Mouse (Mus musculus): Measurements from ENCODE around the gene Slc17a3.

Slc17a3 gene

DNA sequence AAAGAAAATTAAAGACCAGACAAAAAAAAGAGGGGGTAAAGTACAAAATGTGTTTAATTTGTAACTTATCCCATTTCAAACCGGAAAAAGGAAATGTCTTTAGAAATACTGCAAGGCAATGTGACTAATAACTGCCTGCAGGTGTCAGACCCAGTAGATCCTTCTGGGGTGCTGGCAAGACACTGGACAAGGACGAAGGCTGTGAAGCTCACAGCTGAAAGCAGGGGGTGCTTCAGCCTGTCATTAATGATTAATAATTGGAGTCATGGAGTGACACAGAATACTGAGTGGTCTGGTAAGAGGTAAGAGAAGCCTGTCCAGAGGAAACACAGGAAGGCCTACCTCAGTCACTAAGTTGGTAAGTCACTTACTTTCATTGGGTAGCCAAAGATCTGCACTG lies at the start of gene Slc17a3:
Gene Slc17a3 (plus strand): TSS at position 127 of the 400 bp plus-strand sequence.
- DNase-seq, result peak; percentile 49 to 84

DNA sequence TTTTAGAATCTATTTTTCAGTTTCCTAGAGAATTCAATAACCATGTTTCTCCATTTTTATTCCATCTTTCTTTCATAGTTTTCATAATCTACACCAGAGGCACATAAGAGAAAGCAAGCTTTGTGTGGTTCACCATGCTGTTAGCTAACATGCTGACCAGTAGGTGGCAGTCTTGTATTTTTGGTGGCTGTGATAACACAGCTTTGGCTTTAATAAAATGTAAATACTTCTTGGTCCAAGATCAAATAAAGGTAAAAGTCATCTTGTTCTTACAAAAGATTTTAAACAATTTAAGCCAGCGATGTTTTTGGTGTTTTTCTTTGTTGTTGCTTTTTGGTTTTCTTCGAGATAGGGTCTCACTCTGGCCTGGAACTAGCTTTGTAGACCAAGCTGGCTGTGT lies 46.7 kb upstream of the Slc17a3 start:
- peak; percentile 42 to 67 for DNase-seq

DNA sequence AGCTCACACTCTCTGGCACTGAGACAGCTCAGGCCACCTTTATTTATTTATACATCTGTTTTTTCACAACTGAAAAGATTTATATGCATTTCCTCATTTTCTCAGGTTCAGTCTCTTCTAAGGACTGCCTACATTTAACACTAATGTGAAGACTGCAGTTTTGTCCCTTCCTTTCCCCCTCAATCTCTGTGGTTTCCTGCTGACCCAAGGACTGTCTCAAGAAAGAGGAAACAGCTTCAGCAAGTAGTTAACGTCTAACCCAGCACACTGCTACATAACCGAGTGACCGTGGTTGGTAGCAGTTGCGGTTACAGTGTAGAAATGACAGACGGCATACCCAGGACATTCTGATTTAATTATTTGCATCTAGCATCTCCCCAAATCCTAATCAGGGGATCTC lies 39.8 kb upstream of the Slc17a3 start:
- no peak for DNase-seq

DNA sequence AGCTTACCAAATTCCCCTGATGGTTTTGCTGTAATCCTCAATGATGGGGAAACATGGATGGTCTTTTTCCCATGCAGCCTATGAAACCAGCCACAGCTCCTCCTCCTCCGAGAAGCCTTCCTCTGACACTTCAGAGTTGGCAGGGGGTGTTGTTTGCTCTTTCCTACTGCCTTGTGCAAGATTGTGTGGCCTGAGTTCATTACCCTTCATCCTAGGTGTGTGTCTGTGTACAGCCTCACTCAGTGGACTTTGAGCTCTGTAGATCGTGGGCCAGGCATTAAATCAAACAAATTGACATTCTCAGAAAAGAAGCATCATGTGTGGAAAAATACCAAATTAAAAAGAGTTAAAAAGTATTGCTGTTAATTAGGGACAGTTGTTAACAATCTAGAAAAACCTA lies 34.7 kb upstream of the Slc17a3 start:
- DNase-seq, result no peak

DNA sequence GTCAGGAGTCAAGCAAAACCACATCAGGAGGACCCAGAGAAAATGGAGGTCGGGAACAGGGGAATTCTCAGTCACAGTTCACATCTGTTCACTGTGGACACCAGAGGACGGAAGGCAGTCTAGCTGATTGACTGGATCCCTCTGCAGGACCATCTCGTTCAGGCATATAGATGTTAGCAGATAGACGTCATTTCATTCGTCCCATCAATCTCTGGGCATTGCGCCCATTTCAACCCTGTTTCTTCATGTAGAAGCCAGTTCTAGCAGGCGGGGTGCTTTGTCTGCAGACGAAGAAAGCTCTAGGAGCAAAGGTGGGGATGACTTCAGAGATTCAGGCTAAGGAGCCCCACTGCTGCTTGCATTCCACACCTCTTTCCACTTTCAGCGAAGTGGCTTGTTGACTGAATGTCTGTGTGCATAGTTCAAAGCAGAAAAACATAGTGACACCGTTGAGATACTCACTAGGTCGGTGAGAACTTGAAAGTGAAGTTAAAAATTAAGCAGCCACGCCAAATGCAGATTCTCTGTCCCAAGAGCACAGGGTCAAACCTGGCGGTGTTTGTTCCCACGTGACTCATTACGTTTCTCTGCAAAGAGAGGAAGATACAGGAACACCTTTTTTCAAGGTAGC lies 32.7 kb upstream of the Slc17a3 start, which contains the start of gene Slc17a2:
Gene Slc17a2 (plus strand): TSS at position 572 of the 631 bp plus-strand sequence.
- DNase-seq, result peak; percentile 26 to 46

DNA sequence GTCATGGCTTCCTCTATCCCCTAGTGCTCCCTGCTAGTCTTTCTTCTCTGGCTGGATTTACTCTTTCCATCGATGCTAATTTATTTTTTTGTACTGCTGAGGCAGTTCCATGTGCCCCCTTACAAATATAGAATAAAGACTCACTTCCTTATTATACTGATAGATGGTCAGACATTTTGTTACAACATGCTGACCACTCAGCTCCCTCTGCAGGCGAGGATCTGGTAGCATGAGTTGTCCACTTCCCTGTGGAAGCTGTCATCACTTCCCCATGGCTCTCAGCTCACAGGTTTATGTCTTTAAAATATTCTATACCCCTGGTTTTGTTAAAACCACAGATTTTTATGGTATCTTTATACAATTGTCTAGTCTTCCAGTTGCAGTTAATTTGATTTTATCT lies 23.1 kb upstream of the Slc17a3 start:
- no peak for DNase-seq

DNA sequence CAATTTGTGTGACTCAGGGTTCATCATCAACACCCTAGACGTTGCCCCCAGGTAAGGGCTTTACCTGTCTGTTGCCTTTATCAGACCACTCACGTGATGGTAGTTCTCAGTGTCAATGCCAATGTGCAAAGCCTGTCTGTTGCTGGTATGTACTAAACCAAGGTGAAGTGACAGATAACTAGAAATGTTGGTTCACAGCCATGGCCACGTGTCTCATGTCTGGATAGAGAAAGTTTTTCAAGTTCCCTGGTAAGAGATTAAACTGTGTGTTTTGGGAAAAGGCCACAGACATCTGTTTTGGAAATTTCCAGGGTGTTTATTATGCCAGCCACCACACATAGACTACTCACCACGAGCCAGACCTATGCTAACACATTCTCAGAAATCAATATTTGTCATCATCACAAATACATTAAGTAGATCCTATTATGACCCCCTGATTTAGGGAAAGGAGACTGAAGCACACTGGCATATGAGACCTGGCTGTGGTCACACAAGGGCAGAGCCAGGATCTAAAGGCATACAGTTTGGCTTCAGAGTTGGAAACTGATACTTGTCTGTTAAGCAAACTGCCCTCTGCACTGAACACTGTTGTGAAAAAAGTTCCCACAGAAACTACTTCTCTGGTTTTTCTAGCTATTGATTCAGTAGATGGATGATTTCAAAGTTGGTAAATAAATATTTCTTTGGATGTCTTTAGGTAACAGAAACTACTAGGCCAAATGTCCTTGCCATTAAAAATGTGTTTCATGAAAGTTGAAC lies 18.9 kb upstream of the Slc17a3 start:
- no peak for DNase-seq

DNA sequence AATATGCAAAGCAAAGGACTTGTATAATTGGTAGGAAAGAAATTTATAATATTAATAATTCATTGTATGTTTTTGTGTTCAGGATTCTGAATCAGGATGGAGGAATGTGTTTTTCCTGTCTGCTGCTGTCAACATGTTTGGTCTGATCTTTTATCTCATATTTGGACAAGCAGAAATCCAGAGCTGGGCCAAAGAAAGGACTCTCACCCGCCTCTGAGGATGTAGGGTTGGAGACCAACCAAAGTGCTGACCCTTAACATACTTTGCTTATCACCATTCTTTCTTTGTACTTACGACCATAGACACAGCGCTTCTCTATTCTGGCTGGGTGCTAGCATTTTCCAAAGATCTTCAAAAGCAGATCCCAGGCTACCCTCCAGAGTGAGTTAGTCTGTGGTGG lies 17.0 kb upstream of the Slc17a3 start:
- DNase-seq, result no peak

DNA sequence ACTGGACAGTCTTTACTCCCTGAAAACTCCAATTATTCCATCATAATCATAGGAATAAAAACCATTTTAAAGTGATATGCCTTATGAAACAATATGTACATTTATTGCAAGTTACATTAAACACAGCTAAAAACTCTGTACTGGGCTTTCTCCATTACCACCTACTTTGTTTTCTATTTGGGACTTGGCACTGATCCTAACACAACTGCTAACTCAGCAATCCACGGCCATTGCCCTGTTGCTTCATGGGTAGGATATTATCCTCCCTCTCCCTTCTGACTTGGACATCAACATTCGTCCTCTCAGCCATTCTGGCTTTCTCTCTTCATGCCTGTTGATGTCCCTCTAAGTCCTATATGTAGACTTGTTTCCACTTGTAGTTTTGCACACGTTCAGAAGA lies 12.6 kb upstream of the Slc17a3 start:
- DNase-seq, result no peak

DNA sequence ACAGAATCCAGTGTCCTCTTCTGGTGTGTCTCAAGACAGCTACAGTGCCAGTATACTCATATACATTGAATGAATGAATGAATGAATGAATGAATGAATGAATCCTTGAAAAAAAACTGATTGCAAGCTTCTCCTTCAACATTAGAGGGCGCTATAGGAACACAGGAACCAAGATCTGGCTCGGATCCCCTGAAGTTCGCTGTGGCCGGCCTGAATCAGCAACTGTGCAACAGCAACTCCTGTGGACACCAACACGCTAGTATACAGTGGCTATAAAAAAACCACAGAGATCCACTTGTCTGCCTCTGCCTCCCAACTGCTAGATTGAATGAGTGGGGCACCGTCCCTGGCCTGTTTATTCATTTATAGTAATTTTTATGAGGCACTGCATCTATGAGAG lies 6.2 kb upstream of the Slc17a3 start:
- peak; percentile 62 to 69 for DNase-seq

DNA sequence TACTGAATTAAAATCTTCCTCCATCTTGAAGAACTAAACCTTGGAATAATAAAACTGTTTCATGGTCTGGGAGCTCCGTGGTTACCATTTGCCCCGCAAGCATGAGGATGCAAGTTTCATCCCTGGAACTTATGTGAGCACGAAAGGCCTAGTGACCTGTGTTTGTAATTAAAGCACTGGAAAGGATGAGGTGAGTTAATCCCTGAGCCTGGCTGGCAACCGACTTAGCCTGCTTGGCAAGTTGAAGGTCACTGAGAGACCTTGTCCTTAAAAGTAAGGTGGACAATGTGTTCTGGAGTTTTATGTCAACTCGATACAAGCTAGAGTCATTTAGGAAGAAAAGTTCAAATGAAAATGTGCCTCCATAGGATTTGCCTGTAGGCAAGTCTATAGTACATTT lies 4.4 kb upstream of the Slc17a3 start:
- peak; percentile 33 to 70 for DNase-seq

DNA sequence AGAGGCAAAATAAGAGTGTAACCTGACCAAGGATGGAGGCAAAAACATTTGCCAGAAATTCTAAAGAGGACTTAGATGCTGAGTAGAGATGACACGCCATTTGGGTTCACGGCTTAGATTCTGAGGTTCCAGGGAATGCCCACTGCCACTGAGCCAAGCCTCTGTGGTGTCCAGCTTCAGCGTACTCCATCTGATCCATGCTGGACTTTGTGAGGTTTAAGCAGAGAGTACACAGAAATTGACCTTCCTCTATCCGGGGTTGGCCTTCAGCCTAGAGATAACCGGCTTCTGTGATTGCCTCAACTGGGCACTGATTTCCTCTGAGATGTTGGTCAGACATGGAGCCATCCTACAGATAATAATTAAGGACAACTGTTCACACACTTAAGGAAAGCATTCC lies 2.6 kb upstream of the Slc17a3 start:
- DNase-seq, result no peak

DNA sequence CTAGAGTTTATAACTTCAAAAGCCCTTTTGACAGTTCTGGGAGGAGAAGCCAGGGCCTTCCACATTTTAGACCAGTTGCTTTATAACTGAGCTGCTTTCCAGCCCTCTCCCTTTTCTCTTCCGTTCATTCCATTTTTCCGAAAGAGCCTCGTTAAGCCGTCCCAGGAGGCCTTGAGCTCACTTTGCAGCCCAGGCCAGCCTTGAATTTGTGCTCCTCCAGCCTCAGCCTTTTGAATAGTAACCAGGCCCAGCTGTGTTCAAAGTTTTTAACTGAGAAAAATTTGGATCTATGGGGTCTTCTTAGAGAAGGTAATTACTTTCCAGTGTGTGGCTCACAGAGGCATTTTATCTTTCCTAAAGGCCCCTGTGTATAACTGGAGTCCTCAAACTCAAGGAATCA lies 6.6 kb downstream of the Slc17a3 start:
- no peak for DNase-seq

DNA sequence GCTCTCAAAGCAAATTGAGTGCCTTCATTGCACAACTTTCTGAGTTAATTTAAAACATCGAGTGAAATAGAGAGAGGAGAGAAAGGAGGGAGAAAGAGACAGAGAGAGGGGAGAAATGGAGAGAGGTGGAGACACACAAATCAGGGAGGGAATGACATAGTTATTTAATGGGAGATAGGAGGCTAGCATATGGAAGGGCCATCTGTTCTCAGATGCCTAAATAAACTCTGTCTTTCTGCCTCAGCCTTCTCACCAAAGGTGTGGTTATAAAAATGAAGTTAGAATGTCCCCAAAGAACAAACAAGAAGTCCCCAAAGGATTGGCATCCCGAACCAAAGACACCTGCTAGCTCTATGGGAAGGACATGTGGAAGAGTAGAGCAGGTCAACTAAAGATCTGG lies 10.1 kb downstream of the Slc17a3 start:
- DNase-seq, result no peak

DNA sequence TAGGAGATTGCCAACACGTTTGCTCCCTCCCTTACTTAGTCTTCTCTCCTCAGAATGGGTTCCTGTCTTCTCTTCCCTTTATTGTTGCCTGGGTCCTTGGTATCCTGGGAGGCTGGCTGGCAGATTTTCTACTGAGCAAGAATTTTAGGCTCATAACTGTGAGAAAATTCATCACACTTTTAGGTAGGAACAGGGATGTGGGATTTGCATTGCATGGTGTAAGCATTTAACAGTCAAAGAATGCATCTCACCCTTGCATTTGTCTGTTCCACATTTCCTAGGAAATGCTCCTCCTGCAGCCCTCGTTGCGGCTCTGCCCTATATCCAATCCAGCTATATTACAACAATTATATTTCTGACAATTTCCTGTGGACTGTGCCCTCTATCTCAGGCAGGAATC lies 17.2 kb downstream of the Slc17a3 start:
- no peak for DNase-seq

DNA sequence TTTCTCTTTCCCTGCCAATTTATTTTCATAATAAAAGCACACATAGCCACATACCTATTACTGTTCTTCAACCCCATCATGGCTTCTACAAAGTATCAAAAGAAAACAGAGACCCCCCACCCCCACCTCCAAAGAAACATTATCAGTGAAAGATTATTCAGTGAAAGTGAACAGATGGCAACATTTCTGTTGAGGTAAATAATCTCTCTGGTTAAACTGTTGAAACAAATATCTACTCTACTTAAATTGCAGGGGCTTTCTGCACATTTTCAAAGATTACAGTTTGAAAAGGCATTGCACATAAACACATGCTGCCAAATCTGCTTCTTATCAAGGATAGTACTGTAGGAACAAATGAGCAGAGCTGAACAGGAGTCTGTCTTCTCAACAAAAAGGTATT lies 22.6 kb downstream of the Slc17a3 start:
- no peak for DNase-seq

DNA sequence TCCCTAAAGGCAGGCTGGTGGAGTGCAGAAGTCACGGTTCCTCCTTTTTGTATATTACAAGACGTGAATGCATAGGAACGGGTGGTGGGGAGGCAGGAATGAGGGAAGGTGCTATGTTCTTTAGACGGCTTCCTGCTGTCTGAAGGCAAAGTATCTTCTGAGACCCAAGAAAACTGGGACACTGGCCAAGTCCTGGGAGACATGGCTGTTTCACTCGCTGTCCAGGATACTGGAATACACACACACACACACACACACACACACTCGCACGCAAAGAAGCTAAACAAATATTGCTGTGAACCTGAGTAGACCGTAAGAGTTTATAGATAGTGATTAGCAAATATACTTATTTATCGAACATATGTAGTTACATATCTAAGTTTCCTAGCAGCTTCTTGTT lies 25.5 kb downstream of the Slc17a3 start:
- DNase-seq, result peak; percentile 49 to 55

DNA sequence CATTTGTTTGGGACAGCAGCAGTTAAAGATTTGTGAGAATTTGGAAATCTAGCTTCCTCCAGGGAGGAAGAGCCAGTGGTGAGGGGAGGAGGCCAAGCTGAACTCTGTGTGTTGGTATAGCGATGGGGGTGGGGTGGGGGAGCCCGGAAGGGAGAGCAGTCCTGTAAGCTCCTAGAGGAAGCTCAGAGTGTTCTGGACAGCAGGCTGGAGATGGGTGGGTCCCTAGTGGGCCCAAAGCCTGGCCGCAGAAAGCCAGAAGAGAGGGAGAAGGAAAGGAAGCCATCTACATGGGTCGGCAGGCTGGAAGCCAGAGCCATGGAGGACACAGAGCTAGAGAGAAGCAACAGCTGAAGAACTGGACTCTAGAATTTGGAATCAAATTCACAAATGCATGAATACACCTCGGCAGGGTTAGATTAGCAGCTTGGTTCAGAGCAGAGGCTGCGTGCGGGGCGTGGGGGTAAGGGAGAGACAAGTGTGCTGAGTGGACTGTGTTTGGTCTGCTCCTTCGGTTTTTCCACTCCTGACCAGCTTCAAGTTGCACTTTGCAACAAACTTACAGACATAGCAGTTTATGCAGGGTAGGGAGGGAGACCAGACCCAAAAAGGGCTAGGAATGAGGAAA lies 27.0 kb downstream of the Slc17a3 start:
- DNase-seq, result peak in 1 of 2 experiments; percentile 55

DNA sequence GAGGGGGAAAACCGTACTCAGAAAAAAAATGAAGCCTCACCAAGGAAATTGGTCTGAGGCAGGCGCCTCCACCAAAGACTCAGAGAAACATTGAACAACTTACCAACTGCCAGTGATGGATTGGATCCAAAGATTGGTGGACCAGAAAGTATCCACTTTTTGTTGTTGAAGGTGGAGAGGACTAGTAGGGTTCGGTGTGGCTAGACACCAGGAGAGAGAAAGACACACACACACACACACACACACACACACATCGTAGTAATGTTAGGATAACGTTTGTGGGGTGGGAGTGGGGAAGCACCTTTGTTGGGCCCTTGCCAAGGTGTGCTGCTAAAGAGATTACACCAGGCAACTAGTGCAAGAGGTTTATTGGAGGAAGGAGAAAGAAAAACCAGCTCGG lies 27.8 kb downstream of the Slc17a3 start:
- peak; percentile 57 to 63 for DNase-seq

DNA sequence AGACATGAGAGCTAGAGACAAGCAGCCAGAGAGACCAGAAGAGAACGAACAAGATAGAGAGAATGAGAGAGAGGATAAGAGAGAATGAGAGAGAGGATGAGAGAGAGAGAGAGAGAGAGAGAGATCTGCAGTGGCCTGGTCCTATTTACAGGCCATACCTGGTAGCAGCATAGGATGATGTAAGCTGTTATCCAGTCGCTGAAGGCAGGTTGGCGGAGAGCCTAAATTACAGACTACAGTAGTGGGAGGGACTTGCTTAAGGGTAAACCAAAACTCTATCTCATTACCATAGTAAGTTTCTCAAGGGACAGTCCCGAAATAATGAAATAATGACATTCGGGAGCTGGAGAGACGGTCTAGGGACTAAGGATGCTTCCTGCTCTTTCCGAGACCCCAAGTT lies 28.2 kb downstream of the Slc17a3 start, which contains the start of gene Slc17a1:
Gene Slc17a1 (plus strand): TSS at position 346 of the 400 bp plus-strand sequence.
- DNase-seq, result peak; percentile 67 to 81

DNA sequence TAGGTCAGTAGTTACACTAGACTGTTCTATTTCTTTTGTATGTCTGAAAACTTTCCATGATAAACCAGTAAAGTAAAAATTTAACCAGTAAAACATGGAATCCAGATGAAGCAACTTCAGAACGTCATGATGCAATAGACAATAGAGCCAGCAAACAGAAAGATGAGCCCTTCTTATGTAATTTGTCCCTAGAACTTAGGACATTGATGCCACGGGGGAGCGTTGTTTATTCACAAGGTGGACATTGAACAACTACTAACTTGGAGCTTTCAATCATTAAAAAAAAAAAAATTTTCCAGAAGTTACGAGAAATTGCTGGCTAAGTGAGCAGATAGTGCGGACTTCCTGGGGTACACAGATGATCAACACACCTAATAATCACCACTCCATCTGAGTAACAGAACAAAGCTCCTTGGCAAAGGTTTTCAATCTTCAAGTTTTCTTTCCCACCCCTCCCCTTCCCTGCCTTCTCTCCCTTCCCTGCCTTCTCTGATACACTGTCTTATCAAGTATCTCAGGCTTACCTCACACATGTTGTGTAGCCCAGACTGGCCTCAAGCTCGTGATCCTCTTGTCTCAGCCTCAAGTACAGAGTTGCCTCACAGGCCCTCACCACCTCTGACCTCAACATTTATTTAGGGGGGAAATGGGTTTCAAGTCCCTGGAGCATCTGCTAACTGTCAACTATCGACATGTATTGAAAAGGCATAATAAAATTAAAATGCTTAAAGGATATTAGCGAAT lies 29.7 kb downstream of the Slc17a3 start:
- DNase-seq, result peak; percentile 49 to 79

DNA sequence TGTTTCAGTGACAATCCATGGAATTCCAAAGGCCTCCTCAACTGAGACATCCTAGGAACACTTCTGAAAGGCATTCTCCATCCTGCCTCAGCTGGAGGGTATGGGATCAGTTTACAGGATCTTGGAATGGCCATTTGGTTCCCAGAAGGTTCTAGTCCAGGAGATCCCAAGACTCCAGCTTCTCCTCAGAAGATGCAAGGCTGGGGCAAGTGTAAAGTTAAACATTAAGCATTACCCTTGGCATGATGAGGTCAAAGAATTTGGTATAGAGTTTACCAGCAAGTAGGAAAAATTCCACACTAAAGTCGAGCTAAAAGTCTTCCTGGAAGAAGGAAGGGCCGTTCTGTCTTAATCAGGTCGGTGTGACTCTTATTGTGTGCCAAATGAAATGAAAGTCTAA lies 30.8 kb downstream of the Slc17a3 start:
- DNase-seq, result peak; percentile 18 to 51

DNA sequence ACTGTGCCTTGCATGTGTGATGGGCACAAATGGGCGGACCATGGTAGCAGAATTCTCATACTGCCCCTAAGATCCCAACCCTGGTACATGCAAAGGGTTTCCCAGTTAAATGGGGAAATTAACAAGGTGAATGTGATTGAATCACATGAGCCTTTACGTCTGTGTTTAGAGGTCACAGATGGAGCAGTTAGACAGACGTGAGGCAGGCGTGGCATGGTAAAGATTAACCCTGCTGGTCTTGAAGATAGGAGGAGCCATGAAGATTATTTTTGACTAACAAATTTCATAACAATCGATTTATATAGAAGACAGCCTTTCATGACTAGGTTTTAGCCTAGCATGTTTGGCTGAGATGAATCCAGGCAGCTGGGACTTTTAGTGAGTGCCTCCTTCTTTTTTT lies 33.9 kb downstream of the Slc17a3 start:
- DNase-seq, result peak; percentile 28 to 53
